Mouse (Mus musculus) embryo, embryonic 11 days (tissue): ENCODE measurements around the gene Bcan.

Source experiments
- DNase-seq: peaks from one replicate; pipeline ENCODE4 v3.0.0-alpha.2; 2015

The Bcan gene

DNA sequence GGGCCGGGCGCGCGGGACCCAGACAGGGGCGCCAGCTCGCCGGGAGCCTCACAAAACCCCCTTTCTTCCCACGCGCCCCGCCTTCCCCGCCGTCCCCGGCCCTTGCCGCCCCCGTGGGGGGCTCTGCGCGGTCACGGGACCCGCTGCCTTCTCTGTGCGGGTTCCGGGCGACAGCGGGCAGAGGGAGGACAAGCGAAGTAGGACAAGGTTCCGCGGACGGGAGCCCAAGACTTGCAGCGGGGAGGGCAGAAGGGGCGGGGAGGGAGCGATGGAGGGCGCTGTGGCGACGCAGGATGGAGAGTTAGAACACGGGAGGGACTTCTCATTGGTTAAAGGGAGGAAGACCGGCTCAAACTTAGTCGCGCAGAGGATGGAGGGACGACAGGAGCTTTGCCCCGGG is at the start of gene Bcan:
Gene Bcan, minus strand, starts transcription at position 50 of the 400 bp plus-strand sequence.
- DNase-seq: no peak

- DNase-seq: no peak
These were observed 49.5 kb upstream of the Bcan start for GRCm38 (mm10) chr3:88049532-88049931.

- peak; percentile 95 for DNase-seq
These were observed 42.8 kb upstream of the Bcan start, which contains the start of gene Gpatch4 for GRCm38 (mm10) chr3:88042661-88043421. Gene Gpatch4 (plus strand): TSS chr3:88043108.

DNA sequence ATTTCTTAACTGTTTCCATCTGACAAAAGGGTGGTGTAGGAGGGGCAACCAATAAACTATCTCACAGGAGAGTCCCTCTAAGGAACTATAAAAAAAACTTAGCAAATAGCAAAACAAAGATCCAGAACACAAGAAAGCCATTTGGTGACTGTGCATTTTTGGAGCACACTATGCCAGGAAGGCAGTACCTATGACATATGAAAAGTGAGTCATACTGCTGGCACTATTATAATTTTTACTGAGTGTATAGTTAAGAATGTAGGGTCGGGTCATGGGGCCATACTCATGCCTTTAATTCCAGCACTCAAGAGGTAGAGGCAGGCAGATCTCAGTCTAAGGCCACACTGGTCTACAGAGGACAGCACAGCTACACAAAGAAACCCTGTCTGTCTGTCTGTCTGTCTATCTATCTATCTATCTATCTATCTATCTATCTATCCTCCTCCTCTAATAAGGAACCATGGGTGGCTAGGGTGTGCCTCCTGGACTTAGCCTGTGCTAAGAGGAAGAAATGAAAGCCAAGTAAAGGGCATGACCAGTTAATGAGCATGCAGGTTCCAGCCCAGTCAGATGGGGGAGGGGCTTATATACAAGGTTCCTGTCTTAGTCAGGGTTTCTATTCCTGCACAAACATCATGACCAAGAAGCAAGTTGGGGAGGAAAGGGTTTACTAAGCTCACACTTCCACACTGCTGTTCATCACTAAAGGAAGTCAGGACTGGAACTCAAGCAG is 35.7 kb upstream of the Bcan start:
- no peak for DNase-seq

DNA sequence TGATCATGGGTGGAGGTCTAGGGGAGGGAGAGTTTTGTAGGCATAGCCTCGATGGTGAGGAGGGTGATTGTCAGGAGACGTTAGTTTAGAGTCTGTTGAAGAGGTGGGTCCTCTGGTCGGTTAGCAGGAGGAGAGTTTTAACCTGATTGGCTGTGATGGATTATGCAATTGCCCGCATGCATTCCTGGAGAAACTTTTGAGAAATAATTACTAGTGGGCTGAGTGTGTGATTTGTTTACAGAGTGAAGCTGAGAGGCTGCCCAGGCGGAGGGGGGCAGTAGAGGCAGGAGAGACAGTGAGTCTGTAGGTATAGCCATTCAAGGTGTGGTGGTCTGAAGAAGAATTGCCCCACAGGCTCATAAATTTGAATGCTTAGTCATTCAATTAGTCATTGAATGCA is 33.5 kb upstream of the Bcan start:
- no peak for DNase-seq

DNA sequence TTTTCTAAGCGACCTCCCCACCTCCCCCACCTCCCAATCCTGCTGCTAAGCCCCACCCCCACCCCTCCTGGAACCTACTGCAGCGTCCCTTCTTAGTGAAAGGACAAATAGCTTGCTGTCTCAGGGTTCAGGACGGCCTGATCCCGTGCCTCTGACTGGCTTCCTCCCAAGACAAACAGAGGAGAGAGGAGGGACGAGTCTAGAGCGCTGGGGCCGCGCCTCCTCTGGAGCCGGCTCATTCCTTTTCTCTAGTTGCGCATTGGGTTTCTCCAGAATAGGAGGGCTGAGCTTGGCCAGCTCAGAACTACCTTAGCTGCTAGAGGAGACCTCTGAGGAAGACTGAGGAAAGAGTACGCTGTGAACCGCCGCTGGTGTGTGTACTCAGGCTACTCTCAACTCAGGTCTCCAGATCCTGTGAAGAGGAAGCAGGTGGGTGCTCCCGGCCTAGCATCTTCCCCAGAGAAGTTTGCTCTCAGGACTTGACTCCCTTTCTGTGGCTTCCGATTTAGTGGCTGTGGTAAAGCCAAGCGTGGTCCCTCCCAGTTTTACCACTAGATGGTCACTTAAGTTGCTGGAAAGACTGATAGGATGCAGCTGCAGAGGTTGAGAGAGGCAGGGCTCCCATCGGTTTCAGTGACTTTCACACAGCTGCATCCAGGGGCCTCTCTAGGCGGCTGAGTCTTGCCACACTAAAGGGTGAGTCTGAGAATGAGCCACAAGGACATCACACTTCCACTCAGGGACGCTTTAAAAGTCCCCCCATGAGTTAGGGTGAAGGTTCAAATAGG is 30.8 kb upstream of the Bcan start:
- peak; percentile 23 for DNase-seq

DNA sequence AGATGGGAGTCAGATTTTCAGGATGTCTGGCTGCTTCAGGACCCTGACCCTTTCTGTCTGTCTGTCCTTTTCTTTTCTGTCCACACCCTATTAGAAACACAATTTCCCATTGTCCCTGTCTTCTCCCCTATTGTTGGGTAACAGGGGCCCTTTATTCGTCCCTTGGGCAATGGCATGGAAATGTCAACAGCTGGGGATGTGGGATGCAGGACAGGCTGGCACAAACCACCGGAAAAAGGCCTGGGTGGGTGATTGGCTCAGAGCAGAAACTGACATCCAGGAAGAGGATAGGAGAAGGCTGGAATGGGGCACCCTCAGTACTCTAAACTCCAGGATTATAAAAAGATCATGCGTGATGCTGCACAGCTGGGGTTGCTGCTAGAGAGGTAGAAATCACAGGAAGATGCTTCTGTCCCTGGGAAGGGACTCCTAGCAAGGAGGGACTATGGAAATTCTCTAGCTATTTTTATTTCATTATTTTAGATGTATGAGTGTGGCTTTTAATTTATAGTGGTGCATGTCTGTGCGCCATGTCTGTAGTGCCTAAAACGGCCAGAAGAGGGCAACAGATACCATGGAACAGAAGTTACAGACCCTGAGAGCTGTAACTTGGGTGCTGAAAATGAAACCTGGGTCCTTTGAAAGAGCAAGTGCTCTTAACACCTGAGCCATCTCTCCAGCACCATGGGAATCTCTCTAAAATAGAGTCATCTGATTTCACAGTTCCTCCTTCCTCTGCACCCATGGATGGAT is 27.6 kb upstream of the Bcan start, which contains the start of gene Hapln2:
Gene Hapln2, minus strand, starts transcription at position 150 of the 753 bp plus-strand sequence.
- no peak for DNase-seq

DNA sequence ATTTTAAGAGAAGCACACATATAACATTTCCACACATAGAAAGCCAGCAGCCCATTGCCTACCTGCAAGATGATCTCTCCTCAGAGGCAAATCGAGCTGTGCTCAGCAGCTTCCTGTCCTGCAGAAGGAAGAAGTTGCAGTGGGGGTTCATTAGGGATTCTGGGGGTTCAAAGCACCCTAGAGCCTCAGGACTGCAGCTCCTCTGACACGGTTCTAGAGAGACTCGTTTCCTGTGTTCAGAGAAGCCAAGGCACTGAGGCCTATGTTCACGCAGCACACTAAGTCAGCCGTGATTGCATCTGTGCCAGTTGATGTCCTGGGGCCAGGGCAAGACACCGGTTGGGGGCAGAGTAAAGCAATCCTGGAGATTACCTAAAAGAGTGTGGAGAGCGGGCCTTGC is 26.8 kb upstream of the Bcan start:
- no peak for DNase-seq

DNA sequence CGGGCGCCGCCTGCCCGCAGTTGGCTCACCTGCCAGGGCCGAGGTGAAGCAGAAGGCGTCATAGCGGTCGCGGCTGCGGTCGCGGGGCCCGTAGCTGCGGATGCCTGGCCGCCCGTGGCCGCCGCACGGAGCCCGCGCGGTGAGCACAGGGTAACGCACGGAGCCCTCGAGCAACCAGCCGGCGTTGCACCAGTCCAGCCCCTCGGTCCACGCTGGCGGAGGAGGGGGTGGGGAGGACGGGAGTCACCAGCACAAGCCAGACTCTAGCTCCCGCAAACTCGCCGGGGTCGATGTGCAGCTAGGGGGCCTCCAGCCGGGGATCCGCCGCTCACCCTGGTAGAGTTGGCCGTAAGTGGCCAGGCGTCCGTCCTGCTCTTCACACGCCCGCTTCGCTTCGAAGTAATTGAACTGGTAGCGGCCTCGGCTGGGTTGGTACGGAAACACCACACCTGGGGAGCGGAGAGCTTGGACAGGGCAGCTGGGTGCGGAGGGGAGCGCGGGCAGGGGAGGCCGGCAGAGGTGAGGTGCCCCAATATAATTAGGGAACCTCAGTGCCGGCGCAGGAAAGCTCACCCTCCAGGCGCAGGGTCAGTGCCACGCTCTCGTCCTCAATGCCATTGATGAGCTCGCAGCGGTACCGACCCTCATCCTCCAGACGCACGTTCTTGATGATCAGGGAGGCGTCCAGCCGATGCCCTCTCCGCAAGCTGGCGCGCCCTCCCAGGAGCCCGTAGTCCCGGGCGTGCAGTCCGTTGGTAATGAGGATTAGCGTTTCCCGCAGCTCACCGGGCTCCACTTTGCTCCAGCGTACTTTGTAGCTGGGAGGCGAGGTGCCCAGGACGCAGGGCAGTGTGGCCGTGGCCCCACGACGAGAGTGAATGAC is 23.4 kb upstream of the Bcan start:
- peak; percentile 56 for DNase-seq

DNA sequence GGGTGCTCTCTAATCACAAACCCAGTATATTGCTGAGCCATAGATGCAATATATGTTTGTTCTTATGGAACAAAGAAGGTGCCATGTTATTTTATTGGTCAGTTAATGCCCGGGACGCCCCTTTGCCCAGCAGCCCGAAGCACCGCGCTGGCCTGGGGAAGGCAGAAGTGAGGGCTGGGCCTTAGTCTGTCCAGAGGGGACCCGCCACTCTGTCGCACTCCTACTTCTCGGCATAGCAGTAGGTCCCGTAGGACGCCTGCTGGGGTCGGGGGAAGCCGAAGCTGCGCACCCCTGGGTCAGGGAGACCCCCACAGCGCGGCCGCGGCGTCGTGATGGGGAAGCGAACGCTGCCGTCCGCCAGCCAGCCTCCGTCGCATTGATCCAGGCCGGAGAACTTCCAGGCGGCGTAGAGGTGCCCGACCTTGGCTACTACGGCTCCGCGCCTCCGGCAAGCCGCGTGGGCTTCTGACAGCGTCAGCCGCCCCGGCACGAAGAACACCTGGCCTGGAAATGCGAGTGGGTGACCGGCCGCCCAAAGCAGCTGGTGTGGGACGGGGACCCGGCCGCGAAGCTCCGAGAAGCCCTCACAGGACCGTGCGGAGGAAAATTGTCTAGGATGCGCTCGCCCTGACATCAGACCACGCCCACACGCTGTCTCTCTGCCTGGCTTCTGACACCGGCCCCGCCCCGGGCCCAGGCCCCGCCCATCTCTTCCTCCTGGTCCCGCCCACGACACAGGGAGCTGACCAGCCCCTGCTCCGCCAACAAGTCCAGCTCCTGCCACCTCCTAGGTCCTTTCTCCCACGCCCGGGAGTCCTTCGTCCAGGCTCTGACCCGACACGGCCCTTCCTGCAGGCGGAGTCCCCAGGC is 22.5 kb upstream of the Bcan start:
- DNase-seq: peak; percentile 95

DNA sequence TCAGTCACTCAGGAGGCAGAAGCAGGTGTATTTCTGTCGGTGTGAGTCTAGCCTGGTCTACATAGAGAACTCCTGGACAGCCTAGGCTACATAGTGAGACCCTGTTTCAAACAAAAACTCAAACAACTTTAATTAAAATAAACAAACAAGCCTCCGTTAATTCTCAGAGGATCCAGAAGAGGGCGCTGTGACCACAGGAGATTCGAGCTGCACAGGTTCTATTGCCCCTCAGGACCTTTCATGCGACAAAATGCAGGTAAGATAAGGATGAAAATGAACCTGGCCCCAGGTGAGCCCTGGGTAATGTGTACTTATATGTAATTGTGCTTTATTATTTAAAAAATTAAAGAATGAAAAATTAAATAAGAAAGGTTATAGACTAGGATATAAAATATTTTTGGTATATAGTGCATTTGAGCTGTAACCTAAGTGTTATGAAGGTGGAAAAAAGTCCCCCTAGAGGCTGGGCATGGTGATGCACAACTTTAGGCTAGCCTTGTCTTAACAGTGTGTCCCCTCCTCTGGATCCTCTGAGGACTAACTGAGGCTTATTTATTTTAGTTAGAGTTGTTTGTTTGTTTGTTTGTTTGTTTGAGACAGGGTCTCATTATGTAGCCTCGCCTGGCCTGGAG is 10.7 kb upstream of the Bcan start:
- no peak for DNase-seq

DNA sequence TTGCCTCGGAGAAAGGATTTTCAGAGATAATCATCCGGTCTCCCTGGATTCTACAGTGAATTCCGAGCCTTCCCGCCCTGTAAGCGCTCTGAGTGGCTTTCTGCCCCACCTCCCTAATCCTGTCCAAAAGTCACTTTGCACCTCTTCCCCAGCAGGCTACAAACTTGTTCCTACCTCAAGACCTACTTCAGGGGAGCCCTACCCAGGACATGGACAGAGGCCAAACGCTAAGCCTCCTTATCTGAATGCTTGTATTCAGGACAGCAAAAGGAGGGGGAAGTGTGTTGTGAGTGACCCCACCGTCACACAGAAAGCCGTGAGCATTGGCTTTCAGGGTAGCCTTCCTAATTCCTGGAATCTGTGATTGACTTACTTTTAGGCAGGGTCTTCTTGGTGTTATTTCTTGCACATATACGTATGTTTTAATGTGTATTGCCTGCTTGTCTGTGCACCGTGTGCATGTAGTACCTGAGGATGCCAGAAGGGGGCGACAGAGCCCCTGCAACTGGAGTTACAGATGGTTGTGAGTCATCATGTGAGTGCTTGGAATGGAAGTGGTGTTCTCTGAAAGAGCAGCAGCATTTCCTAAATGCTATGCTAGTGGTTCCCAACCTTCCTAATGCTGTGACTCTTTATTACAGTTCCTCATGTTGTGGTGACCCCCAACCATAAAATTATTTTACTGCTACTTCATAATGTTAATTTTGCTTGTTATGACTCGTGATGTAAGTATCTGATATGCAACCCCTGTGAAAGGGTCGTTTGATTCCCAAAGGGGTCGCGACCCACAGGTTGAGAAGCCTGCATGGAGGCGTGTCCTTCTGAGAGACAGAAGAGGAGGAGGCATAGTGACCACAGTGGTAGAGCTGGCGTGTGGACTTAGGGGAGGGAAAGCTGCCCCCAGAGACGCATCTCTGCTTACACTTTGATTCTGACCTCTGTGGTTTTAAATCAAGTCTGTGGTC is 6.1 kb upstream of the Bcan start:
- DNase-seq: no peak

DNA sequence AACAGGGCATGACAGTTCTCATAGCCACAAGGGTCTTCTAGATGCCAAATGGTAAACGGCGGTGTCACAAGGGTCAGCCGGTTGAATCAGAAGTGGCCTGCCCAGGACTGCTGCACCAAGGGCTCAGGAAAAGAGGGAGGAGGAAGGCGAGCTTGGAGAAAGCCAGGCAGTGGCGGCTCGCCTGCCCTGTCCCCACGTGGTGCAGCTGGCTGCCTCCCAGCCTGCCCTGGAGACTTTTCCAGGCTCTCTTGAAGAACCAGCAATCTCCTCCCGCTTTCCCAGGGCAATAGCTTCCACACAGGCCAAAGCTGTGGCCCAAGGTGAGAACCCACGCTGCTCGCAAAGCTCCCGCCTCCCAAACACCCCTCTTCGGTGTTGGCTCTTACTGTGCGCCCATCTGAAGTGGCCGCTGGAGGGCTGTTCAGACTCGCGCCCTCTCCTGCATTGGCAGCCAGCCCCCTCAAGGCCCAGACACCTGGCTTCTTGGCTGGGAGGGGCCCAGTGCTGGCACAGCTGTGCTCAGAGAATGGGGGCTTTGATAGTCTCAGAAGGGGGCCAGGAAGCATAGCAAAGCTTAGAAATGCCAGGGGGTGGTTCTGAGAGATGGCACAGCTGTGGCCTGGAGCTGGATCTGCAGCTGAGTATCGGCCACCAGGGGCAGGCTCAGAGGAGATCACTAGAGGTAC is 2.4 kb upstream of the Bcan start:
- no peak for DNase-seq

DNA sequence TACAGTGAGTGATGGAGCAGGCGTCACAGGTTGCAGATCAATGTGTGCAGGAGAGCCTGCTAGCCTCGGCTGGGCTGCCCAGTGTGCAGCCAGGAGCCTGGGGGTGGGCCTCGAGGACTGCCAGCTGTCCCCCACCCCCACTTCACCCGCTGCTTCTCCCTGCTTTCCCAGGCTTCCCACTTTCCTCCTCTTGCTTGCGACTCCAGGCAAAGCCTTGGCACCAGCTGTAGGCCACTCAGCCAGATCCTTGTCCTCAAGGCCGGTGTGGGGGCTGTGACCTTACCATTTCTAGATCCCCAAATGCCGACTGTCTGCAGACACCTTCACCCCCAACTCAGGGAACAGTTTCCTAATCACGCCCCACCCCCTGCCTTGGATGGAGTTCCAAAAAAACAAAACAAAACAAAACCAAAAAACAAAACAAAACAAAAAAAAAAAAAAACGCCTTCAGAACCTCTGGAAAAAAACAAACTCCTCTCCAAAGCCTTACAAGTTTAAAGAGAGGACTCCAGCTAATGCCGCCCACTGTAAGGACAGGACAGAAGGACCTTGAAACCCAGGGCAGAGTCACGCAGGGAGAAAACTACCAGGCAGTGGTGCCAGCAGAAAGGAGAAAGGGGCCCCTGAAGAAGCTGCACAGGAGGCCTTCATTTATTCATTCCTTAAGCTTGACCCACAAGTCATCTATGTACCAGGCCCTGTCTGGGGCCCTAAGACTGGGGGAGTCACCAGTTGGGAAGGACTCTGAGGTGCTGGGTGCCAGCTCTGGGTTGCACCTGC is 976 bp upstream of the Bcan start:
- DNase-seq: no peak

DNA sequence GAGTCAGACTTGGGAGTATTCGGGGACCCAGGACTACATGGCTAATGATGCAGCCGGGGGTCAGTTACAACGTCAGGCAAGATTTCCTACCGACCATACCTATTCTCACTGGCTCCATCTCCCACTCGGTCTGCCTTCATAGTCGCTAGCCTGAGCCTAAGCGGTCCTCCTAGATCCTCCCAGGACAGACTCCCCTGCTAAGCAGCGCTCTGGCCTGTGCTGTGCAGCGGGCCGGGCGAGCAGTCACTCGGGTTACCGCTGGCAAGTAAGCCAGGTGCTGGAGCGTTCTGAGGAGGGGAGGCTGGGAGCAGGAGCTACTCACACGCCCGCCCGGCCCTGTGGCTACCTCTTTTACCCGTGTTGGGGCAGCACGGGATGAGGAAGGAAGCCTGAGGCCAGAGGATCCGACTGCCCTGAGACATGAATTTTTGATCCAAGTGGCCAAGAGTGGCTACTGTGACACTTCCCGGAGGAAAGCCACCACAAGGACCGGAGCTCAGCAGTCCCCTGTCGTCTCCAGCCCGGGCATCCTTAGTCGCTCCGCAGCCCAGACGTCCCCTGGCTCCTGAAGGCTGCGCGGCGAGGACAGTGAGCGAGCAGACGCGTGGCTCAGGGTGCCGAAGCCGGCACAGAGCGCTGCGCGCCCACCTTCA is 661 bp downstream of the Bcan start:
- DNase-seq: no peak

DNA sequence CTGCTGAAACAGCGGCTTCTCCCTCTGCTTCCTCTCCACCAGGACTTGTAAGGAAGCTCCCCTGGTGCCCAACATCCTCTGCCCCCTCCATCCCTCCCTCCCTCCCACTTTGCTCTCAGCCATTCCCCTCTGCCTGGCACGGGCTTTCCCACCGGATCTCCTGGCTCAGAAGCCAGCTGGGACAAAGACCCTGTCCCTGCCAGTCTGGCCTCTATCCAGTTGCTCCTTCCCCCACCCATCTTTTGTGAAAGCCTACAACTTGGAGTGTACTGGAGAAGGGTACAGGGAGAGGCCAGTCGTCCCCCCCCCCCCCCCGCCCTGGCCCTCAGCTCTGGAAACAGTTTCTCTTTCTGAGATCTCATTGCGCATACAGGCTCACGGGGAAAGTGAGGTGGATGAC is 1.3 kb downstream of the Bcan start:
- no peak for DNase-seq
